Mouse (Mus musculus) urinary bladder, postnatal 14 days (tissue): Measurements from ENCODE around the gene Eno1.

Source experiments
- DNase-seq: peaks from one replicate; pipeline ENCODE4 v3.0.0; 2021; ENCODE audit warnings: low spot score

Gene Eno1

GRCm38 (mm10) chr4:150226818-150227688 is 9.5 kb upstream of the Eno1 start:
- peak; percentile 32 for DNase-seq

GRCm38 (mm10) chr4:150228581-150229348 is 7.8 kb upstream of the Eno1 start:
- DNase-seq, result no peak

- no peak for DNase-seq
Measured at GRCm38 (mm10) chr4:150229747-150230390, 6.7 kb upstream of the Eno1 start.

GRCm38 (mm10) chr4:150230460-150231407 is 5.8 kb upstream of the Eno1 start:
- DNase-seq, result no peak

- DNase-seq, result peak; percentile 27
Measured at GRCm38 (mm10) chr4:150231871-150232270, 4.7 kb upstream of the Eno1 start.

GRCm38 (mm10) chr4:150234599-150235327 is 1.8 kb upstream of the Eno1 start:
- no peak for DNase-seq

GRCm38 (mm10) chr4:150235585-150235984 is 936 bp upstream of the Eno1 start:
- DNase-seq, result no peak

GRCm38 (mm10) chr4:150236031-150236430 is 490 bp upstream of the Eno1 start:
- no peak for DNase-seq

- DNase-seq, result peak; percentile 53
Measured at GRCm38 (mm10) chr4:150237636-150238361, 1.3 kb downstream of the Eno1 start.

GRCm38 (mm10) chr4:150238433-150239086 is 2.0 kb downstream of the Eno1 start:
- DNase-seq, result no peak

GRCm38 (mm10) chr4:150239087-150239480 is 2.6 kb downstream of the Eno1 start:
- DNase-seq, result no peak

- no peak for DNase-seq
Measured at GRCm38 (mm10) chr4:150239503-150239902, 3.0 kb downstream of the Eno1 start.

GRCm38 (mm10) chr4:150239951-150240368 is 3.4 kb downstream of the Eno1 start:
- DNase-seq, result peak; percentile 77

- no peak for DNase-seq
Measured at GRCm38 (mm10) chr4:150240381-150240886, 3.9 kb downstream of the Eno1 start.

- no peak for DNase-seq
Measured at GRCm38 (mm10) chr4:150241708-150242107, 5.2 kb downstream of the Eno1 start.

GRCm38 (mm10) chr4:150242745-150243144 is 6.2 kb downstream of the Eno1 start:
- DNase-seq, result no peak

GRCm38 (mm10) chr4:150245876-150246275 is 9.4 kb downstream of the Eno1 start:
- DNase-seq, result no peak

- peak; percentile 66 for DNase-seq
Measured at GRCm38 (mm10) chr4:150248009-150248408, 11.5 kb downstream of the Eno1 start.

- no peak for DNase-seq
Measured at GRCm38 (mm10) chr4:150248917-150249316, 12.4 kb downstream of the Eno1 start.
